Mouse (Mus musculus): Measurements from ENCODE around the gene Rps6kl1.
A peak's percentile ranks its signal among the peaks of the same experiment; 100 is the strongest.

Rps6kl1 gene

GRCm38 (mm10) chr12:85141096-85141495, 10.0 kb downstream of the Rps6kl1 start:
- peak; percentile 71 for DNase-seq (ENCODE audit: low read depth, low spot score)

DNA sequence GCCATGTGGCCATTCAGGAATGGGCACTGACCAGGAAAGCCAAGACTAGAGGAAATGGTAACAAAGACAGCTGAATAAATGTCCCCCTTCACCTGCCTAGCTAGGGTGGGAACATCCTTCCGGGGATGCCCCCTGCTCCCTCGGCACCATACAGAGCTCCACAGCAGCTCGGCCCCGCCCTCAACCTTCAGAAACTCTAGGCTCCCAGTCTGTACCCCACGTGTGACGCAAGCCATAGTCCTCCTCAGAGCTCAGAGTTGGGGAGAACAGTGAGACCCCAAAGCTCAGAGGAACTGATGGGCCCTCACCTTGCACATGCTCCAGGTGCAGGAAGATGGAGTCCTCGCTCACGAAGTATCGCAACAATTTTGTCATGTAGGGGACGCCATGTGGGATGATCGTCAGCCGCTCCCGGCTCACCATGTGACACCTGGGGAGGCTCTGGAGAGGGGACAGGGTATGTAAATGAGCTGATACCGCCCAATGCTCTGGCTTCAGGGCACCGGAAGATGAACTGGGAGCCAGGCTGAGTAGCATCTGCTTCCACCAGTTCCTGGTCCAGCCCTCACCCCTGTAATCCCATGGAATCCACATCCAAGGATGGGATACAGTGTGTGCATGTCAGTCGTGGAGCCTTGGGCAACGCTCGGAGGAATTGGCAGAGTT, 10.9 kb downstream of the Rps6kl1 start:
- peak; percentile 66 for DNase-seq (ENCODE audit: low read depth, low spot score)

GRCm38 (mm10) chr12:85136627-85137026, 14.4 kb downstream of the Rps6kl1 start:
- DNase-seq (ENCODE audit: low read depth, low spot score), result no peak

DNA sequence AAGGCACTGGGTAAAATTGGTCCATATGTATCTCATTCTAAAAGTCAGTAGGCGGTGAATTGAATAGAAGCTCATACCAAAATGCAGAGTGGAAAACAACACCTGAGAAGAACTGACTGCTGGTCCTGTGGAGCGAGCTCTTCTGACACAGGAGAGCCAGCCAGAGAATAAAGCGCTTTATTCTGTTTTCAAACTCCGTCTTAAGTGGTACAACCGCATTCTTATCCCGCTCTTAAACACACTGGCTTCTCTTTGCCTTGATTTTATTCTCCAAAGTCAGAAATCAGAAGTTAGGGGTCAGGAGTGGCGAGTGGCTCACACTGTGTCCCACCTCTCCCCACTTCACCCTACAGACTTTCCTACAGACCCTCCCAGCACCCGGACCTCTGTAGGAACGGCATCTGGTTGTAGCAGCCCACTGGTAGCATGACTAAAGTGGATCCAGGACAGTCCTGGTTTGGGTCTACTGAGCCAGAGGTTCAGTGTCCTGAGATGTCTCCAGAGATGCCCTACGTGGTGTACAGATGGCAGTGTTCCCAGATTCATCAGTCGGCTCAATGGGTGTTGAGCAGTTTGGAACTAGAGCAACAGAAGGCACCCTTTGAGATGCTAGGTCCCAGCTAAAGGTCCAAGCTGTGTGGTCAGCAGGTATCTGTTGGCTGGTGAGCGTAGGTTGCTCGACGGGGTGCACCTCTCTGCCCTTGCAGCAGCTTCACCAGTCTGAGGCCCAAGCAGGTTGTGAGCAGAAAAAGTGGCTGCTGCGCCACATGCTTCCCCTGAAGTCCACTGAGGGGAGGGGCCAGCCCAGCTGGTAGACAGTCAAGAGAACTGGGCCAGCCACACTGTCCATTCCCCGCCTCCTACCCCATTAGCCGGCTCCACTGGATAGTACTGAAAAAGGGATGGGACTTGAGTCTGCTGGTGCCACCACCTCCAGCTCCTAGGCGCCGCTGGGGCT, 15.3 kb downstream of the Rps6kl1 start:
- no peak for DNase-seq (ENCODE audit: low read depth, low spot score)

- DNase-seq (ENCODE audit: low read depth, low spot score), result no peak
Observed at GRCm38 (mm10) chr12:85134043-85134794, 16.8 kb downstream of the Rps6kl1 start.

DNA sequence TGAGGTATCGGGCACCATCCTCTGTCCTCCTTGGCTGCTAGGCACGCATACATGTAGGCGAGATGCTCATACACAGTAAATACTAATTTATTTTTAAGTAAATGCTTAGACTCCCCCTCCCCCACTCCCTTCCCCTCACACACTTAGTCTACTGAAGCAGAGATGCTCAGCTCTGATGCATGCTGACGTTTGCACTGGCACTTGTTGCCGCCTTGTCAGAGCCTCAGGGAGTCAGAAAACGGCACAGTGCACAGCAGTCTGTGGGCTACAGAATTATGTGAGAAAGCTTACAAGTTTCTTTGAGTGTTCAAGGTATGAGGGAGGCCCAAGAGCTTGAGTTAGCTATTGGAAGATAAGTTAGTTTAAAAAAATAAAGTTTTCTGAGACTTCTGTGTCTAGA, 19.7 kb downstream of the Rps6kl1 start:
- DNase-seq (ENCODE audit: low read depth, low spot score), result peak; percentile 51

- no peak for DNase-seq (ENCODE audit: low read depth, low spot score)
Observed at GRCm38 (mm10) chr12:85129426-85129978, 21.6 kb downstream of the Rps6kl1 start.

GRCm38 (mm10) chr12:85126986-85127603, 24.0 kb downstream of the Rps6kl1 start:
- DNase-seq (ENCODE audit: low read depth, low spot score), result no peak

DNA sequence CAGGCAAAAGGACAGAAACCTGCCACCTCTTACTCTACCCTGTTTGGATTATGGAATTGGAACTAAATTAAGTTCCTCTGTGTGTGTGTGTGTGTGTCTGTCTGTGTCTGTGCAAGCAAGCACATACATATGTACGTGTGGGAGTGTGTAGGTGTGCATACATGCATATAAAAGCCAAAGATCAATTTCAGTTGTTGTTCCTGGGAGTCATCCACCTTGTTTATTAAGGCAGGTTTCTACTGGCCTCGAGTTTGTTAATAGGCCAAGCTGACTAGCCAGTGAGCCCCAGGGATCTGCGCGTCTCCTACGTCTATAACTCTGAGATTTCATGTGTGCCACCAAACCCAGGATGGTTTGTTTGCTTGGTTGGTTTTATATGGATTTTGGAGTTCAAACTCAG, 26.3 kb downstream of the Rps6kl1 start:
- no peak for DNase-seq (ENCODE audit: low read depth, low spot score)

DNA sequence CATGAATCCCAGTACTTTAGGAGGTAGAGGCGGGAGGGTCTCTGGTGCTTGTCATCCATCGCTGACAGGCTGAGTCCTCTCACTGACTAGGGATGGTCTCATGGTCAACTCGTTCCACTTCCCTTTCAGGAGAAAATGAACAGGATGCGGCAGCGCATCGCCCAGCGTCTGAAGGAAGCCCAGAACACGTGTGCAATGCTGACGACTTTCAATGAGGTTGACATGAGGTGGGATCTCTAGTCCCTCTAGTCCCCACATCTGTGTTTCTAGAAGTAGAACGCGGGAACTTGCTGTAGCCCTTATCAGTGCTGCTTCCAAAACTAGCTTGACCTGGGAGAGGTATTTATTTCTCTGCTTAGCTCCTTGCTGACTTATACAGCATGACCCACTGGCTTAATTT, 27.4 kb downstream of the Rps6kl1 start:
- no peak for DNase-seq (ENCODE audit: low read depth, low spot score)

- no peak for DNase-seq (ENCODE audit: low read depth, low spot score)
Observed at GRCm38 (mm10) chr12:85123108-85123530, 27.9 kb downstream of the Rps6kl1 start.

- no peak for DNase-seq (ENCODE audit: low read depth, low spot score)
Observed at GRCm38 (mm10) chr12:85121806-85122459, 29.1 kb downstream of the Rps6kl1 start.

DNA sequence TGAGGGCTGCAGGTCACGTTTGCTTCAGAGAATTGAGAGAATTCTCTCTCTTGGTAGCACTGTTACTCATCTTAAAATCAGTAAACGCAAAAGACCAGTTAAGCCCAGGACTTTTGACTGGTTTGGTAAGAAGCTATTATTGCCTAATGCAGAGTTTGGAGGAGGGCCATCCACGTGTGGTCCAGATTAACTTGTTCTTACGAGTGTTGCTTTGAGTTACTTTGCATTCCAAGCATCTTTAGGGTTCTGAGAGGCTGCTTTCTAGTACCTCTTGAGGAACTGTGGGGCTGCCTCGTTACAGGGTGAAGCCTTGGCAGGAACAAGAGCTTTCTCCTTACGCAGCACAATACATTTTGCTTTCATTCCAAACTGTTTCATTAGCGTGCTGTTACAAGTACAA, 35.4 kb downstream of the Rps6kl1 start:
- DNase-seq (ENCODE audit: low read depth, low spot score), result no peak

DNA sequence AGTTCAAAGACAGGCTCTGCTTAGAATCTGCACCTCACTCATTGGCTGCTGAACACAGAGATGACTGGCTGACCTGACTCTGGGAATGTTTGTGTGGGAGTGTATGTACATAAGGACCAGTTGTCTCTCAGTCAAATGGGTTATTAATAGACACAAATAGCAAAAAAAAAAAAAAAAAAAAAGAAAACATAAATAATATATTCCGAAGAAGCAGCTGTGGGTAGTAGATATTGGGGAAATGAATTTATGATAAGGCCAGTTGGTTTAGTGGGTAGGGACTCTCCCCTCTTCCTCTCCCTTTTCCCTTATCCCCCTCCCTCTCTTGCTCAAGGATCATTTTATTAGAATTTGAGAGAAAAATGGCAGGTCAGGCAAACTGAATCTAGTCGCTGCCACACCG, 37.1 kb downstream of the Rps6kl1 start:
- no peak for DNase-seq (ENCODE audit: low read depth, low spot score)

GRCm38 (mm10) chr12:85113337-85113736, 37.7 kb downstream of the Rps6kl1 start:
- no peak for DNase-seq (ENCODE audit: low read depth, low spot score)

DNA sequence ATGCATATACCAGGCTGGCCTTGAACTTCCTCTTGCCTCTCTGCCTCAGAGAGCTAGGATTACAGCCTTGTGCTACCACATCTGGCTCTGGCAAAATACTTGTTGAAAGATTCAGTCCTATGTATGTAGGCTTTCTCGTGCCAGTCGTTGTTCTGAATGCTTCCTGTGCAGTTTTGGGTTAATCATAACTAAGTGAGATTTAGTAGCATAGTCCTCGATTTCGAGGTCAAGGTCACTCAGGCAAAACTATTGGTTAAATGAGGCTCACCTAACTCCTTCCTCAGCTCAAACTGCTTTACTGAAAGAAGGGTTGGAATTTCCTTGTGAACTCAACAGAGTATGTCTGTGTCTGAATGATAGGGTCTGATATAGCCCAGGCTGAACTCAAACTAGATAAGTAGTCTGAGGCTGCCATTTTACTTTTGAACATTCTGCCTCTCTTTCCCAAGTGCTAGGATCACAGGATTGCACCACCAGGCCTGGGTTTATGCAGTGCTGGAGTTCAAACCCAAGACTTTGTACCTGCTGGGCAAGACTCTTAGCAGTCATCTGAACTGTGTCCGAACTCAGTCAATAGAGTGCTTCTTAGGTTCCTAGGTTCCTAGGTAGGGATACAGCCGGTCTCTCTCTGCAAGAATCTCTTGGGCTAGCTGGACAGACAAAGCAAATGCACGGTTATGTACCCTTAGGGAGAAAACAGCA, 38.4 kb downstream of the Rps6kl1 start:
- no peak for DNase-seq (ENCODE audit: low read depth, low spot score)

- DNase-seq (ENCODE audit: low read depth, low spot score), result peak; percentile 67
Observed at GRCm38 (mm10) chr12:85110698-85111592, 40.1 kb downstream of the Rps6kl1 start, which contains the start of the genes Prox2 and Dlst. Prox2 (minus strand) TSS chr12:85110759. Dlst (plus strand) TSS chr12:85110833.

- DNase-seq (ENCODE audit: low read depth, low spot score), result no peak
Observed at GRCm38 (mm10) chr12:85110011-85110697, 40.9 kb downstream of the Rps6kl1 start.
